Comparison of ENCODE assay signal across 25 mouse cellular contexts in the genomic region with DNA sequence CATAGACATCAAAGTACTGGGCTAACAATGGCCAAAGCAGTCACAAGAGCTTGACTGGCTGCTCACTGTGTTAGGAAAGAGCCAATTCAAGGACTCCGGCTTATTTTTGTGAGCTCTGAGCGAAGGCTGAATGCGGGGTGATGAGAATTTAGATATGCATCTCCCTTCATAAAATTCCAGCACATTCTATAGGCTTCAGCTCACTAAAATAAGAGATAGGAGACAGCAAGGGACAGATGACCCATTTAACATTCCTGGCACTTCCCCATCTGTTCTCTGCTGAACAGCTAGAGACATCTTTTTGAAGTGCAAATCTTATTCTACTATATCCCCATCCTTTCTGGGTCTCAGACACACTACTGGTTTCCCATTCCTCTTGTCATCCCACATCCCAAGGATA.
DNase-seq lines count a peak whose midpoint lies in the region; ATAC-seq and TF ChIP-seq lines count a peak whose summit lies in the region.
"Had no signal": no experiment of that assay in that cellular context is flagged by ENCODE, and none has a peak within 500 bp of the region (broad histone marks: within the 10 kb centered on the region; RNA-seq: fewer than 3 reads in every experiment).

No protein-coding gene starts in this region.

- peaks cover 17% of the 10 kb centered on the region for H3K36me3 ChIP-seq in forebrain, embryonic 10.5 days (replicated peaks)
- H3K36me3 ChIP-seq in forebrain, embryonic 15.5 days: no peaks in the 10 kb centered on the region
- H3K36me3 ChIP-seq in neural tube, embryonic 14.5 days (ENCODE audit: control insufficient read depth, insufficient read depth, low read length): no peaks in the 10 kb centered on the region
- no peaks in the 10 kb centered on the region for H3K36me3 ChIP-seq in hindbrain, postnatal 0 days (ENCODE audit: insufficient read depth, low read length)
- H3K36me3 ChIP-seq: embryonic facial prominence, embryonic 13.5 days; embryonic facial prominence, embryonic 15.5 days; G1E had no signal

- intact Hi-C loops in left cerebral cortex, adult 2 months (cut with DNase I): no loop called here
- intact Hi-C loops in left cerebral cortex, postnatal 4 days (cut with DNase I): no loop called here

- DNase-seq in forebrain, embryonic 10.5 days (ENCODE audit: extremely low spot score, low spot score): no peak
- DNase-seq in left cerebral cortex, adult 2 months (ENCODE audit: extremely low spot score in 1 of 2, low spot score in 2 of 2): no peak
- DNase-seq in left cerebral cortex, postnatal 4 days: no peak
- DNase-seq in neural tube, embryonic 10.5 days (ENCODE audit: extremely low spot score, low spot score): no peak
- no peak for DNase-seq in hindbrain, postnatal 0 days (ENCODE audit: low spot score)
- DNase-seq: adrenal gland, adult 2 months; adrenal gland, postnatal 10 days; adrenal gland, postnatal 36 days; B cell, adult 2 months; cerebellum, adult 11-12 months; cerebellum, adult 2 months; cerebellum, adult 9-10 months; cerebellum, postnatal 25 days; embryo, embryonic 11 days had no signal

- H3K27ac ChIP-seq in forebrain, embryonic 10.5 days: 0 out of 2 replicates have a peak overlapping the region, but pooled peaks have one; percentile 3
- no peak overlapping the region for H3K27ac ChIP-seq in forebrain, embryonic 15.5 days (replicated peaks)
- H3K27ac ChIP-seq in left cerebral cortex, adult 2 months: peak overlapping the region; percentile 75
- 0 out of 2 replicates have a peak overlapping the region, but pooled peaks have one; percentile 5 for H3K27ac ChIP-seq in neural tube, embryonic 14.5 days (ENCODE audit: low read depth, low read length)
- H3K27ac ChIP-seq in cortical plate, adult 2 months (ENCODE audit: insufficient read depth, low read length): 0 out of 2 replicates have a peak overlapping the region, but pooled peaks have one; percentile 16
- H3K27ac ChIP-seq in hindbrain, postnatal 0 days: no peak overlapping the region
- H3K27ac ChIP-seq: embryonic facial prominence, embryonic 13.5 days; embryonic facial prominence, embryonic 15.5 days; forebrain, embryonic 13.5 days had no signal

- no peak overlapping the region for H3K9ac ChIP-seq in forebrain, embryonic 15.5 days (replicated peaks)
- no peak overlapping the region for H3K9ac ChIP-seq in neural tube, embryonic 14.5 days (replicated peaks; ENCODE audit: low read depth, low read length)
- no peak overlapping the region for H3K9ac ChIP-seq in hindbrain, postnatal 0 days (replicated peaks; ENCODE audit: low read length)
- H3K9ac ChIP-seq: embryonic facial prominence, embryonic 13.5 days; embryonic facial prominence, embryonic 15.5 days; forebrain, embryonic 13.5 days had no signal

- 90% methylated on average over 3 of the region's 3 CpGs for WGBS in forebrain, embryonic 10.5 days
- 87% methylated on average over 3 of the region's 3 CpGs for WGBS in forebrain, embryonic 15.5 days
- WGBS in neural tube, embryonic 14.5 days: 90% methylated on average over 3 of the region's 3 CpGs
- 93% methylated on average over 3 of the region's 3 CpGs for WGBS in hindbrain, postnatal 0 days

- no peak overlapping the region for H3K4me2 ChIP-seq in forebrain, embryonic 15.5 days (replicated peaks)
- H3K4me2 ChIP-seq in neural tube, embryonic 14.5 days (ENCODE audit: low read depth, low read length): no peak overlapping the region
- H3K4me2 ChIP-seq in hindbrain, postnatal 0 days (ENCODE audit: low read depth, low read length): no peak overlapping the region
- H3K4me2 ChIP-seq: embryonic facial prominence, embryonic 13.5 days; embryonic facial prominence, embryonic 15.5 days; forebrain, embryonic 13.5 days had no signal

- H3K27me3 ChIP-seq in forebrain, embryonic 10.5 days (ENCODE audit: poor library complexity, severe bottlenecking): no peaks in the 10 kb centered on the region
- no peaks in the 10 kb centered on the region for H3K27me3 ChIP-seq in forebrain, embryonic 15.5 days
- H3K27me3 ChIP-seq in neural tube, embryonic 14.5 days (ENCODE audit: control insufficient read depth, insufficient read depth, low read length): no peaks in the 10 kb centered on the region
- no peaks in the 10 kb centered on the region for H3K27me3 ChIP-seq in hindbrain, postnatal 0 days (ENCODE audit: insufficient read depth, low read length)
- H3K27me3 ChIP-seq: embryonic facial prominence, embryonic 13.5 days; embryonic facial prominence, embryonic 15.5 days; forebrain, embryonic 13.5 days had no signal

- peaks cover 40% of the 10 kb centered on the region for H3K4me1 ChIP-seq in forebrain, embryonic 10.5 days
- H3K4me1 ChIP-seq in forebrain, embryonic 15.5 days: peaks cover 16% of the 10 kb centered on the region
- H3K4me1 ChIP-seq in neural tube, embryonic 14.5 days (ENCODE audit: control insufficient read depth, insufficient read depth, low read length): peaks cover 22% of the 10 kb centered on the region; the same call in 1 of the 2 replicates
- peaks cover 17% of the 10 kb centered on the region for H3K4me1 ChIP-seq in cortical plate, adult 2 months (ENCODE audit: control insufficient read depth, insufficient read depth, low read length)
- 0 out of 2 replicates have a peak, but pooled peaks cover under 1% of the 10 kb centered on the region for H3K4me1 ChIP-seq in hindbrain, postnatal 0 days (ENCODE audit: insufficient read depth, low read length)
- H3K4me1 ChIP-seq: embryonic facial prominence, embryonic 15.5 days had no signal

- TF ChIP-seq CTCF in left cerebral cortex, adult 2 months (IDR thresholded peaks at IDR 0.05): no peak
- TF ChIP-seq CTCF in cortical plate, adult 2 months (IDR thresholded peaks at IDR 0.05; ENCODE audit: extremely low read depth, insufficient read depth, low read length): no peak
- TF ChIP-seq CTCF in hindbrain, postnatal 0 days (IDR thresholded peaks at IDR 0.05; ENCODE audit: low read depth): no peak

- H3K4me3 ChIP-seq in forebrain, embryonic 10.5 days: no peak overlapping the region
- no peak overlapping the region for H3K4me3 ChIP-seq in forebrain, embryonic 15.5 days
- no peak overlapping the region for H3K4me3 ChIP-seq in left cerebral cortex, adult 2 months
- H3K4me3 ChIP-seq in neural tube, embryonic 14.5 days (ENCODE audit: low read depth, low read length): no peak overlapping the region
- no peak overlapping the region for H3K4me3 ChIP-seq in cortical plate, adult 2 months (ENCODE audit: insufficient read depth, low read length)
- H3K4me3 ChIP-seq in hindbrain, postnatal 0 days (ENCODE audit: low read length): no peak overlapping the region
- H3K4me3 ChIP-seq: embryonic facial prominence, embryonic 13.5 days; embryonic facial prominence, embryonic 15.5 days; erythroblast, embryonic 14.5 days; forebrain, embryonic 13.5 days had no signal

- no peak for ATAC-seq in forebrain, embryonic 15.5 days (replicated peaks)
- ATAC-seq in neural tube, embryonic 14.5 days (ENCODE audit: low read depth): no peak
- no peak for ATAC-seq in hindbrain, postnatal 0 days
- ATAC-seq: CD4-positive, CD25-positive, alpha-beta regulatory T cell, adult 4 months; forebrain, embryonic 13.5 days; forebrain, embryonic 16.5 days; Patski had no signal

- TF ChIP-seq POLR2A in cortical plate, adult 2 months (IDR thresholded peaks at IDR 0.05; ENCODE audit: extremely low read depth, insufficient read depth, low read length): no peak

- H3K9me3 ChIP-seq in forebrain, embryonic 10.5 days: no peaks in the 10 kb centered on the region
- H3K9me3 ChIP-seq in forebrain, embryonic 15.5 days: no peaks in the 10 kb centered on the region
- no peaks in the 10 kb centered on the region for H3K9me3 ChIP-seq in neural tube, embryonic 14.5 days (ENCODE audit: control insufficient read depth, low read length)
- H3K9me3 ChIP-seq in hindbrain, postnatal 0 days (ENCODE audit: low read length): no peaks in the 10 kb centered on the region
- H3K9me3 ChIP-seq: embryonic facial prominence, embryonic 13.5 days; embryonic facial prominence, embryonic 15.5 days; forebrain, embryonic 13.5 days; G1E had no signal

Comparison
In these comparisons a context has a peak if more than half of its experiments do, and no peak if none do; other contexts are left out.
1. H3K27ac ChIP-seq: peak in forebrain, embryonic 10.5 days (single experiment), left cerebral cortex, adult 2 months (single experiment), neural tube, embryonic 14.5 days (single experiment) and cortical plate, adult 2 months (single experiment); none in forebrain, embryonic 15.5 days (single experiment) and hindbrain, postnatal 0 days (single experiment).